In the genomic region with DNA sequence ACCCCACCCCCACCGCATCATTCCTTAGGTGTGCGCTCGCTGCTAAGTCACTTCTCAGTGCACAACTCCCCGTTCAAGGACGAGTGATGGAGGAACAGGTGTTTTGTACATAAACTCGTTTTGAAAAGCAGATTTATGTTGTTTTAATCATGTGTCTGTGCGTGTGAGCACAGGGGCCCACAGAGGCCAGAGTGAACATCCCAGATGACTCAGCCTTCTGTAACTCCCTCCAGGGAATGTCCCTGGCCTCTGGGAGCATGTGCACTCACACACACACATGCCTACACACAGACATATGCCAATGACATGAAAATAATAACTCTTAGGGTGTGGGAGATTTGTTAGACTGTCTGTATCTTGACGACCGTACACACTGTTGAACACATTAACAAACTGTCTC, we compare ENCODE assay signal across 21 mouse cellular contexts.
"Had no signal": no experiment of that assay in that cellular context is flagged by ENCODE, and none has a peak within 500 bp of the region (broad histone marks: within the 10 kb centered on the region; RNA-seq: fewer than 3 reads in every experiment).

No protein-coding gene starts in this region.

- H3K4me3 ChIP-seq: gastrocnemius, adult 2 months; heart, embryonic 10.5 days; heart, embryonic 12.5 days; hindbrain, embryonic 13.5 days; hindbrain, embryonic 15.5 days; kidney, embryonic 15.5 days; limb, embryonic 13.5 days; limb, embryonic 15.5 days; liver, embryonic 12.5 days had no signal

- H3K36me3 ChIP-seq: hindbrain, embryonic 15.5 days; limb, embryonic 15.5 days had no signal

- H3K27me3 ChIP-seq: heart, embryonic 12.5 days; hindbrain, embryonic 13.5 days; hindbrain, embryonic 15.5 days; kidney, embryonic 15.5 days; limb, embryonic 13.5 days; limb, embryonic 15.5 days; liver, embryonic 12.5 days had no signal

- DNase-seq: gastrocnemius, adult 2 months; gastrocnemius, postnatal 10 days; gastrocnemius, postnatal 25 days; heart, adult 18-20 months; heart, postnatal 10 days; kidney, adult 11 months; kidney, adult 2 months; kidney, adult 9 months; kidney, postnatal 14 days; kidney, postnatal 36 days; layer of hippocampus, adult 9-11 months; layer of hippocampus, postnatal 36 days; left cerebral cortex, postnatal 4 days had no signal
